Mouse (Mus musculus) midbrain, embryonic 11.5 days (tissue): Measurements from ENCODE around the gene Camsap2. TPM values are rescaled to one million over a fixed set of nuclear protein-coding genes. Genes with fewer than 3 reads are reported as not detected.

Source experiments
- ATAC-seq: fragments of 200-750 bp; cut with Nextera tagmentation; 2 replicates; pipeline ENCODE4 v1.8.0; 2017; ENCODE audit warnings: moderate TSS enrichment, moderate library complexity; ENCODE audit not compliant: low FRiP score
- DNase-seq: peaks from one replicate; pipeline ENCODE4 v3.0.0; 2015; ENCODE audit warnings: low spot score; ENCODE audit errors: missing footprints
- H3K27ac ChIP-seq: fragments of 300-500 bp; sonication (generic); 2 replicates; pipeline ENCODE4 v1.5.1; 2014; ENCODE audit warnings: low read depth, low read length
- H3K27me3 ChIP-seq: fragments of 300-500 bp; sonication (generic); 2 replicates; pipeline ENCODE4 v1.6.1; 2014; ENCODE audit warnings: mild to moderate bottlenecking, low read length, moderate library complexity, mixed read lengths; ENCODE audit not compliant: control insufficient read depth, insufficient read depth
- H3K36me3 ChIP-seq: fragments of 300-500 bp; sonication (generic); 2 replicates; pipeline ENCODE4 v1.6.1; 2014; ENCODE audit warnings: mild to moderate bottlenecking, low read length, moderate library complexity, mixed read lengths; ENCODE audit not compliant: control insufficient read depth, insufficient read depth
- H3K4me1 ChIP-seq: fragments of 300-500 bp; sonication (generic); 2 replicates; pipeline ENCODE4 v1.6.1; 2014; ENCODE audit warnings: low read length; ENCODE audit not compliant: control insufficient read depth, insufficient read depth
- H3K4me2 ChIP-seq: fragments of 300-500 bp; sonication (generic); 2 replicates; pipeline ENCODE4 v1.6.1; 2014; ENCODE audit warnings: mild to moderate bottlenecking, moderate library complexity
- H3K4me3 ChIP-seq: fragments of 300-500 bp; sonication (generic); 2 replicates; pipeline ENCODE4 v1.5.1; 2014; ENCODE audit warnings: low read depth, low read length
- H3K9ac ChIP-seq: fragments of 300-500 bp; sonication (generic); 2 replicates; pipeline ENCODE4 v1.6.1; 2014; ENCODE audit warnings: low read length
- H3K9me3 ChIP-seq: fragments of 300-500 bp; sonication (generic); 2 replicates; pipeline ENCODE4 v1.6.1; 2016; ENCODE audit warnings: low read length; ENCODE audit not compliant: control insufficient read depth
- WGBS: fragments of 180-500 bp; shearing (Covaris S2); extraction: QIAGEN DNeasy Blood & Tissue Kit; methylation state at CpG from one replicate; pipeline ENCODE4 v1.1.7; 2014; 5-methylcytosine and 5-hydroxymethylcytosine counted together
- polyA plus RNA-seq: library from polyadenylated mRNA; unstranded; fragments of >200 nt; fragmentation: Nextera tagmentation; extraction: Ambion mirVana; gene quantifications from 2 replicates; pipeline ENCODE4 v1.2.1, GENCODE M21; 2014

Gene Camsap2
- polyA plus RNA-seq, 1 experiment from 2014 or later, result 32.7 TPM

- Histone ChIP-seq H3K27me3 (no peaks in the 10 kb centered on the region), H3K9ac (no peak overlapping the region), H3K36me3 (no peaks in the 10 kb centered on the region), H3K9me3 (no peaks in the 10 kb centered on the region), H3K27ac (no peak overlapping the region), H3K4me1 (no peaks in the 10 kb centered on the region), H3K4me3 (no peak overlapping the region), H3K4me2 (no peak overlapping the region)
- ATAC-seq (no peak), DNase-seq (no peak)
Observed at GRCm38 (mm10) chr1:136293961-136294360, 51.9 kb downstream of the Camsap2 start.

DNA sequence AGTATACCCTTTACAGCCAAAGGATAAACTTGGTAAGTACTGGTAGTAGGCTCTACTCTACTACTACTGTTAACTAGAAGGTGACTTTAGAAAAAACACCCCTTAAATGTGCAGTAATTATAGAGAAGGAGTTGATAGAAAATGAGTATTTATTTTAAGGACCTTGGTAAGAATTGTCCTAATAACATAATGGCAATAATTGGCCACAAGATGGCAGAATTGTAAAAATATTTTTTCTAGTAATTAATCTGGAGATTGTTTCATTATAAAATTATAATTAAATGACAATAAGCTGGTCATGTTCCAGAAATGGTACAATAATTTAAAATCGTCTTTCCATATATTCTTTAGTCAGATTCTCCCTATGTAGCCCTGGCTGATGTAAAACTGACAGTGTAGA, 56.1 kb downstream of the Camsap2 start:
- no peak for ATAC-seq

DNA sequence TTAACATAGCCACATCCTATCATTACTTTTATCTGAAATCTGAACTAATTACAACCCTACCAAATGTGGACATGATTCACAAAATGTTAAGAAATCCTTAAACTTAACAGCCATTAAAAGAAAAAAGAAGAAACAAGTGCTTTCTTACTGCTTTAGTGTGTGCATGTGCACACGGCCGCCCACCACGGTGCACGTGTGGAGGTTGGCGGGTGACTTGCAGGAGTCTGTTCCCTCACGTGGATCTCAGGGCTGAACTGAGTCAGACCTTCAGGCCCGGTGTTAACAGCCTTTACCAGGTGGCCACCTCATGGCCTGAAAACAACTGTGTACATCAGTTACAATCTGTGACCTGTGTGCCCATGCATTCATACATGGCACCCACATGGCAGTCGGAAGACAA, 68.5 kb downstream of the Camsap2 start:
- H3K4me3 ChIP-seq, result no peak overlapping the region
- H3K9me3 ChIP-seq, result no peaks in the 10 kb centered on the region
- peaks cover 34% of the 10 kb centered on the region for H3K36me3 ChIP-seq
- H3K27me3 ChIP-seq, result no peaks in the 10 kb centered on the region
- H3K4me2 ChIP-seq, result no peak overlapping the region
- H3K27ac ChIP-seq, result no peak overlapping the region
- no peak overlapping the region for H3K9ac ChIP-seq
- ATAC-seq (no peak), DNase-seq (no peak)
- H3K4me1 ChIP-seq, result no peaks in the 10 kb centered on the region
- 92% methylated on average over 8 of the region's 8 CpGs for WGBS

More for the DNA sequence above, 56.1 kb downstream of the Camsap2 start:
- H3K9me3 ChIP-seq, result no peaks in the 10 kb centered on the region
- H3K27me3 ChIP-seq, result no peaks in the 10 kb centered on the region
- DNase-seq, result no peak
- H3K27ac ChIP-seq, result no peak overlapping the region
- no peaks in the 10 kb centered on the region for H3K36me3 ChIP-seq
- no peaks in the 10 kb centered on the region for H3K4me1 ChIP-seq
- WGBS, result 84% methylated on average over 1 of the region's 1 CpGs
- H3K9ac ChIP-seq, result no peak overlapping the region
- H3K4me3 ChIP-seq, result no peak overlapping the region
- no peak overlapping the region for H3K4me2 ChIP-seq

- Histone ChIP-seq H3K27me3 (peaks cover 3% of the 10 kb centered on the region; the same call in 1 of the 2 replicates), H3K27ac (no peak overlapping the region), H3K9ac (no peak overlapping the region), H3K36me3 (peaks cover 10% of the 10 kb centered on the region; the same call in 1 of the 2 replicates), H3K4me3 (no peak overlapping the region), H3K9me3 (no peaks in the 10 kb centered on the region), H3K4me1 (peaks cover 5% of the 10 kb centered on the region; the same call in 1 of the 2 replicates), H3K4me2 (no peak overlapping the region)
- ATAC-seq (0 out of 2 replicates have a peak, but pooled peaks have one; percentile 44), DNase-seq (no peak)
- WGBS, result 46% methylated on average over 7 of the region's 7 CpGs
Observed at GRCm38 (mm10) chr1:136268224-136268623, 77.7 kb downstream of the Camsap2 start.

- H3K27ac ChIP-seq, result no peak overlapping the region
- ATAC-seq (no peak), DNase-seq (peak; percentile 80)
- H3K27me3 ChIP-seq, result peaks cover 21% of the 10 kb centered on the region
- no peaks in the 10 kb centered on the region for H3K36me3 ChIP-seq
- no peaks in the 10 kb centered on the region for H3K9me3 ChIP-seq
- no peak overlapping the region for H3K4me2 ChIP-seq
- H3K9ac ChIP-seq, result no peak overlapping the region
- peaks cover 5% of the 10 kb centered on the region; the same call in 1 of the 2 replicates for H3K4me1 ChIP-seq
- WGBS, result 74% methylated on average over 6 of the region's 6 CpGs
- no peak overlapping the region for H3K4me3 ChIP-seq
Observed at GRCm38 (mm10) chr1:136266127-136266526, 79.8 kb downstream of the Camsap2 start.

GRCm38 (mm10) chr1:136263355-136263754, 82.5 kb downstream of the Camsap2 start:
- ATAC-seq (no peak), DNase-seq (no peak)
- Histone ChIP-seq H3K9ac (no peak overlapping the region), H3K4me3 (no peak overlapping the region), H3K9me3 (no peaks in the 10 kb centered on the region), H3K36me3 (no peaks in the 10 kb centered on the region), H3K27ac (no peak overlapping the region), H3K27me3 (peaks cover 48% of the 10 kb centered on the region), H3K4me1 (peaks cover 12% of the 10 kb centered on the region), H3K4me2 (no peak overlapping the region)
- 80% methylated on average over 5 of the region's 5 CpGs for WGBS

DNA sequence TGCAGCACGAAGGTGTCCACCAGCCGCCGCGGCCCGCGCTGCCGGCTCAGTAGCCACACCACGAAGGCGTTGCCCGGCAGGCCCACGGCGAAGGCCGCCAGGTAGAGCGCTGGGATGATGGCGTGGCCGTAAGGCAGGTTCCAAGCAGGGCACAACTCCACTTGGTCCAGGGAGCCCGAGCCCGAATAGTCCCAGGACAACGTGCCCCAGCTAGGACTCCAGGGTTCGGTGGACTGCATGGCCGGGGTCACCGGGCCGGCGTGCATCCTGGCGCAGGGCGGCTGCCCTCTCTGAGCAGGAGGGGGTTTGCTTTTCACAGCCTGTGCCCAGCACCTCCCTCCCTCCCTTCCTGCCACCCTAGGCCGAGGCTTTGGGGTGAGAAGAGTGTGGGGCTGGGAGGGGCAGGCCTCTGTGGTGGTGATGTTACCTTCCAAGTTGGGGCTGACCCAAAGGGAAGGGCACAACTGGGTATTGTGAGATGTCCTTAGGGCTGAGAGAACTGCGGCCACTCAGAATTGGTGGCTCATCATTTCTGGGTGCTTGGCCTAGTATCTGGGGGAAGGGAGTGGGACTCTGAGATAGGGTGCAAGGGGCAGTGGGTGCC, 85.2 kb downstream of the Camsap2 start, which contains the start of gene Gpr25:
Gene Gpr25, minus strand, starts transcription at position 239 of the 604 bp plus-strand sequence.
- Histone ChIP-seq H3K9ac (peak within 1 kb of the TSS; percentile 53), H3K4me1 (peaks cover 9% of the 10 kb centered on the region), H3K4me2 (peak within 1 kb of the TSS; percentile 94), H3K36me3 (no peaks in the 10 kb centered on the region), H3K4me3 (peak within 1 kb of the TSS; percentile 52), H3K9me3 (no peaks in the 10 kb centered on the region), H3K27ac (no peak within 1 kb of the TSS), H3K27me3 (peaks cover 61% of the 10 kb centered on the region)
- DNase-seq (peak; percentile 87), ATAC-seq (peak; percentile 27)
- 10% methylated on average over 28 of the region's 28 CpGs for WGBS

DNA sequence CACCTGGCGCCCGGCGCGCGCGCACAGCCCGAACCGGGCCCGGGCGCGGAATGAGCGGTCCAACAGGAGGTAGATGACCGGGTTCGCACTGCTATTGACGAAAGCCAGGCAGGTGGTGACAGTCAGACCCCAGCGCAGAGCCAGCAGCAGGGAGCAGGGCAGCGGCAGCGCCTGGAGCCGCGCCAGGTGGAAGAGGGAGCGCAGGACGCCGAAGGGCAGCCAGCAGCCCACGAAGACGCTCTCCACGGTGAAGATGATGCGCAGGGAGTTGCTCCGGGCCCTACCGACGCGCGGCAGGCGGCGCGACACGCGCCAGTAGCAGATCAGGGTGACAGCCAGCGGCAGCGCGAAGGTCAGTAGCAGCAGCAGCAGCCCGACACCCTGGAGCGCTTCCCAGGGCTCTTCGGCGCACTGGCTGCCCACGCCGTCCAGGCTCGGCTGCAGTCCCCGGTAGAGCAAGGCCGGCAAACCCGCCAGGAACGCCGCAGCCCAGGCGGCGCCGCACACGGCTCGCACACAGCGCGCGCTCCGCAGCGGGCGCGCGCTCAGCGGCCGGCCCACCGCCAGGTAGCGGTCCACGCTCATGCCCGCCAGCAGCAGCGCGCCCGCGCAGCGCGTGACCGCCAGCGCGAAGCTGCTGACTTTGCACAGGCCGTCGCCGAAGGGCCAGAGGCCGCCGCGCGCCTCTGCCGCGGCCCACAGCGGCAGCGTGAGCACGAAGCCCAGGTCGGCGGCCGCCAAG, 85.8 kb downstream of the Camsap2 start:
- no peaks in the 10 kb centered on the region for H3K36me3 ChIP-seq
- H3K27me3 ChIP-seq, result peaks cover 58% of the 10 kb centered on the region
- peak overlapping the region; percentile 53 for H3K9ac ChIP-seq
- peaks cover 13% of the 10 kb centered on the region for H3K4me1 ChIP-seq
- peak overlapping the region; percentile 94 for H3K4me2 ChIP-seq
- DNase-seq (peak; percentile 94), ATAC-seq (peak; percentile 80)
- H3K4me3 ChIP-seq, result peak overlapping the region; percentile 52
- WGBS, result under 1% methylated on average over 93 of the region's 95 CpGs
- no peak overlapping the region for H3K27ac ChIP-seq
- no peaks in the 10 kb centered on the region for H3K9me3 ChIP-seq

GRCm38 (mm10) chr1:136259543-136259892, 86.4 kb downstream of the Camsap2 start:
- H3K27ac ChIP-seq, result no peak overlapping the region
- no peak overlapping the region; the same call in 1 of the 2 replicates for H3K9ac ChIP-seq
- H3K27me3 ChIP-seq, result peaks cover 58% of the 10 kb centered on the region
- H3K36me3 ChIP-seq, result no peaks in the 10 kb centered on the region
- no peak for ATAC-seq
- DNase-seq, result peak; percentile 90
- H3K9me3 ChIP-seq, result no peaks in the 10 kb centered on the region
- peaks cover 13% of the 10 kb centered on the region for H3K4me1 ChIP-seq
- peak overlapping the region; percentile 94 for H3K4me2 ChIP-seq
- 4% methylated on average over 16 of the region's 16 CpGs for WGBS
- peak overlapping the region; percentile 52 for H3K4me3 ChIP-seq
